Mouse (Mus musculus) liver, embryonic 14.5 days (tissue): ENCODE results near the gene Nckipsd.

Experiments used
- CTCF ChIP-seq: IDR thresholded peaks from 2 replicates; pipeline ENCODE4 v1.5.1; 2016; ENCODE audit warnings: antibody characterized with exemption, low read depth, control low read depth
- EP300 ChIP-seq: IDR thresholded peaks from 2 replicates; pipeline ENCODE4 v1.6.1; 2016; ENCODE audit warnings: antibody characterized with exemption, low read depth

DNA sequence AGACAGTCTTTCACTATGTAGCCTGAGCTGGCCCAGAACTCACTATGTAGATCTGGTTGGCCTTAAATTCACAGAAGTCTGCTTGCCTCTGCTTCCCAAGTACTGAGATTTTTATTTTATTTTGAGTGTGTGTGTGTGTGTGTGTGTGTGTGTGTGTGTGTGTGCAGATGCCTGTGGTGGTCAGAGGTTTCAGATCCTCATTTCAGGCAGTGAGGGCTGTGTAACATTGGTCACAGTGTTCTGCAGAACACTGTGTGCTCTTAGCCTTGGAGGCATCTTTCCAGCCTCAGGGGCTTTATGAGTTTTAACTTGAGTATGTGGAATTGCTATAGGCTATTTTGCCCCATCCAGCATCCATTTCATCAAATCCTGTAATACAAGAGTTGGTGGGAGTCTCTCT lies 46.6 kb upstream of the Nckipsd start:
- TF ChIP-seq EP300: no peak
- no peak for TF ChIP-seq CTCF
